Mouse (Mus musculus) forebrain, embryonic 14.5 days (tissue): Measurements from ENCODE around the gene Rnasel. TPM values are rescaled to one million over a fixed set of nuclear protein-coding genes. Genes with fewer than 3 reads are reported as not detected.

Experiments used
- ATAC-seq: fragments of 200-750 bp; cut with Nextera tagmentation; 2 replicates; pipeline ENCODE4 v1.8.0; 2017; ENCODE audit warnings: mild to moderate bottlenecking, moderate library complexity
- DNase-seq: peaks from one replicate; pipeline ENCODE4 v3.0.0-alpha.2; 2015; ENCODE audit warnings: low spot score
- H3K27ac ChIP-seq: fragments of 300-500 bp; sonication (generic); 2 replicates; pipeline ENCODE4 v1.5.1; 2014; ENCODE audit warnings: low read depth, mild to moderate bottlenecking, control low read depth, low read length, moderate library complexity
- H3K27me3 ChIP-seq: fragments of 300-500 bp; sonication (generic); replicated peaks from 2 replicates; pipeline ENCODE4 v1.6.1; 2014; ENCODE audit warnings: low read length, control low read depth, mixed read lengths; ENCODE audit not compliant: control insufficient read depth, insufficient read depth
- H3K36me3 ChIP-seq: fragments of 300-500 bp; sonication (generic); 2 replicates; pipeline ENCODE4 v1.6.1; 2014; ENCODE audit warnings: low read length, control low read depth; ENCODE audit not compliant: control insufficient read depth, insufficient read depth
- H3K4me1 ChIP-seq: fragments of 300-500 bp; sonication (generic); 2 replicates; pipeline ENCODE4 v1.6.1; 2014; ENCODE audit warnings: antibody characterized with exemption, low read length, control low read depth; ENCODE audit not compliant: control insufficient read depth, insufficient read depth
- H3K4me2 ChIP-seq: fragments of 300-500 bp; sonication (generic); 2 replicates; pipeline ENCODE4 v1.6.1; 2014; ENCODE audit warnings: mild to moderate bottlenecking, control low read depth, low read length
- H3K4me3 ChIP-seq: fragments of 300-500 bp; sonication (generic); 2 replicates; pipeline ENCODE4 v1.5.1; 2014; ENCODE audit warnings: low read depth, low read length, control low read depth
- H3K9ac ChIP-seq: fragments of 300-500 bp; sonication (generic); 2 replicates; pipeline ENCODE4 v1.6.1; 2014; ENCODE audit warnings: mild to moderate bottlenecking, low read length, control low read depth, moderate library complexity
- H3K9me3 ChIP-seq: fragments of 300-500 bp; sonication (generic); replicated peaks from 2 replicates; pipeline ENCODE4 v1.6.1; 2016; ENCODE audit warnings: low read length, control low read depth, mixed read lengths; ENCODE audit not compliant: control insufficient read depth
- WGBS: fragments of 180-500 bp; shearing (Covaris S2); extraction: QIAGEN DNeasy Blood & Tissue Kit; methylation state at CpG from one replicate; pipeline ENCODE4 v1.1.7; 2014; 5-methylcytosine and 5-hydroxymethylcytosine counted together
- polyA plus RNA-seq: library from polyadenylated mRNA; unstranded; fragments of >200 nt; fragmentation: Nextera tagmentation; extraction: Ambion mirVana; gene quantifications from 2 replicates; pipeline ENCODE4 v1.2.1, GENCODE M21; 2014

Gene Rnasel
- polyA plus RNA-seq = 29.9 and 37.3 TPM in 2 replicates

- peak within 1 kb of the TSS; percentile 83 for H3K9ac ChIP-seq
- peaks cover 20% of the 10 kb centered on the region for H3K4me1 ChIP-seq
- no peaks in the 10 kb centered on the region for H3K27me3 ChIP-seq
- DNase-seq (peak; percentile 94), ATAC-seq (peak; percentile 60)
- WGBS = 4% methylated on average over 18 of the region's 18 CpGs
- H3K27ac ChIP-seq = peak within 1 kb of the TSS; percentile 78
- H3K36me3 ChIP-seq = 0 out of 2 replicates have a peak, but pooled peaks cover 5% of the 10 kb centered on the region
- H3K4me2 ChIP-seq = peak within 1 kb of the TSS; percentile 60
- peak within 1 kb of the TSS; percentile 40 for H3K4me3 ChIP-seq
- H3K9me3 ChIP-seq = no peaks in the 10 kb centered on the region
Measured at GRCm38 (mm10) chr1:153749211-153749801, at the start of gene Rnasel. Gene Rnasel (plus strand): TSS chr1:153749426.

GRCm38 (mm10) chr1:153700448-153701063, 48.7 kb upstream of the Rnasel start:
- WGBS = 88% methylated on average over 11 of the region's 11 CpGs
- ATAC-seq (no peak), DNase-seq (no peak)
- Histone ChIP-seq H3K36me3 (no peaks in the 10 kb centered on the region), H3K9ac (no peak overlapping the region), H3K27me3 (no peaks in the 10 kb centered on the region), H3K27ac (no peak overlapping the region), H3K9me3 (no peaks in the 10 kb centered on the region), H3K4me1 (peaks cover 17% of the 10 kb centered on the region), H3K4me2 (no peak overlapping the region), H3K4me3 (no peak overlapping the region)

GRCm38 (mm10) chr1:153701461-153701860, 47.8 kb upstream of the Rnasel start:
- Histone ChIP-seq H3K27me3 (no peaks in the 10 kb centered on the region), H3K4me3 (no peak overlapping the region), H3K27ac (no peak overlapping the region), H3K9ac (no peak overlapping the region), H3K36me3 (no peaks in the 10 kb centered on the region), H3K4me2 (no peak overlapping the region), H3K9me3 (no peaks in the 10 kb centered on the region), H3K4me1 (peaks cover 17% of the 10 kb centered on the region)
- ATAC-seq (no peak), DNase-seq (no peak)
- 100% methylated on average over 1 of the region's 1 CpGs for WGBS

- Histone ChIP-seq H3K4me1 (peaks cover 17% of the 10 kb centered on the region), H3K9me3 (no peaks in the 10 kb centered on the region), H3K9ac (no peak overlapping the region), H3K36me3 (no peaks in the 10 kb centered on the region), H3K27ac (no peak overlapping the region), H3K27me3 (no peaks in the 10 kb centered on the region), H3K4me3 (no peak overlapping the region), H3K4me2 (no peak overlapping the region)
- DNase-seq (no peak), ATAC-seq (no peak)
- WGBS = 84% methylated on average over 8 of the region's 8 CpGs
Measured at GRCm38 (mm10) chr1:153702166-153702852, 46.9 kb upstream of the Rnasel start.

GRCm38 (mm10) chr1:153702853-153703410, 46.3 kb upstream of the Rnasel start:
- Histone ChIP-seq H3K9ac (no peak overlapping the region), H3K27ac (peak overlapping the region; percentile 57; the same call in 1 of the 2 replicates), H3K36me3 (no peaks in the 10 kb centered on the region), H3K9me3 (no peaks in the 10 kb centered on the region), H3K4me1 (peaks cover 17% of the 10 kb centered on the region), H3K4me3 (no peak overlapping the region), H3K27me3 (no peaks in the 10 kb centered on the region), H3K4me2 (no peak overlapping the region)
- peak; percentile 14 for DNase-seq
- WGBS = 33% methylated on average over 8 of the region's 8 CpGs
- peak; percentile 16; the same call in 1 of the 2 replicates for ATAC-seq

GRCm38 (mm10) chr1:153703445-153703991, 45.7 kb upstream of the Rnasel start:
- peak; percentile 87 for DNase-seq
- H3K9me3 ChIP-seq = no peaks in the 10 kb centered on the region
- no peaks in the 10 kb centered on the region for H3K36me3 ChIP-seq
- 3% methylated on average over 12 of the region's 12 CpGs for WGBS
- peak overlapping the region; percentile 57; the same call in 1 of the 2 replicates for H3K27ac ChIP-seq
- ATAC-seq = peak; percentile 86
- no peak overlapping the region for H3K4me3 ChIP-seq
- H3K4me2 ChIP-seq = peak overlapping the region; percentile 18; the same call in 1 of the 2 replicates
- no peaks in the 10 kb centered on the region for H3K27me3 ChIP-seq
- H3K9ac ChIP-seq = no peak overlapping the region
- peaks cover 17% of the 10 kb centered on the region for H3K4me1 ChIP-seq

- no peak overlapping the region; the same call in 1 of the 2 replicates for H3K4me2 ChIP-seq
- H3K27ac ChIP-seq = peak overlapping the region; percentile 57; the same call in 1 of the 2 replicates
- DNase-seq (peak; percentile 82), ATAC-seq (peak; percentile 69)
- no peaks in the 10 kb centered on the region for H3K9me3 ChIP-seq
- no peak overlapping the region for H3K4me3 ChIP-seq
- no peaks in the 10 kb centered on the region for H3K36me3 ChIP-seq
- no peaks in the 10 kb centered on the region for H3K27me3 ChIP-seq
- WGBS = 11% methylated on average over 7 of the region's 7 CpGs
- no peak overlapping the region for H3K9ac ChIP-seq
- peaks cover 17% of the 10 kb centered on the region for H3K4me1 ChIP-seq
Measured at GRCm38 (mm10) chr1:153704174-153704573, 45.1 kb upstream of the Rnasel start.

- Histone ChIP-seq H3K4me1 (peaks cover 17% of the 10 kb centered on the region), H3K36me3 (no peaks in the 10 kb centered on the region), H3K27me3 (no peaks in the 10 kb centered on the region), H3K4me3 (no peak overlapping the region), H3K27ac (no peak overlapping the region), H3K9ac (no peak overlapping the region), H3K9me3 (no peaks in the 10 kb centered on the region), H3K4me2 (no peak overlapping the region)
- ATAC-seq (no peak), DNase-seq (peak; percentile 22)
- 21% methylated on average over 3 of the region's 3 CpGs for WGBS
Measured at GRCm38 (mm10) chr1:153704996-153705395, 44.2 kb upstream of the Rnasel start.
